Mouse (Mus musculus) mature B cell (primary cell): Measurements from ENCODE around the gene Unc5cl.

Experiments
- in situ Hi-C: fragments of 300-500 bp; cut with MboI; formaldehyde crosslinking; loops from 2 replicates; pipeline ENCODE4 v1.14.3; 2019

Gene Unc5cl

GRCm38 (mm10) chr17:48432158-48432980 is 22.3 kb upstream of the Unc5cl start, which contains the start of gene Apobec2:
Gene Apobec2 (minus strand): TSS chr17:48432930.
- in situ Hi-C loops = no loop called here

DNA sequence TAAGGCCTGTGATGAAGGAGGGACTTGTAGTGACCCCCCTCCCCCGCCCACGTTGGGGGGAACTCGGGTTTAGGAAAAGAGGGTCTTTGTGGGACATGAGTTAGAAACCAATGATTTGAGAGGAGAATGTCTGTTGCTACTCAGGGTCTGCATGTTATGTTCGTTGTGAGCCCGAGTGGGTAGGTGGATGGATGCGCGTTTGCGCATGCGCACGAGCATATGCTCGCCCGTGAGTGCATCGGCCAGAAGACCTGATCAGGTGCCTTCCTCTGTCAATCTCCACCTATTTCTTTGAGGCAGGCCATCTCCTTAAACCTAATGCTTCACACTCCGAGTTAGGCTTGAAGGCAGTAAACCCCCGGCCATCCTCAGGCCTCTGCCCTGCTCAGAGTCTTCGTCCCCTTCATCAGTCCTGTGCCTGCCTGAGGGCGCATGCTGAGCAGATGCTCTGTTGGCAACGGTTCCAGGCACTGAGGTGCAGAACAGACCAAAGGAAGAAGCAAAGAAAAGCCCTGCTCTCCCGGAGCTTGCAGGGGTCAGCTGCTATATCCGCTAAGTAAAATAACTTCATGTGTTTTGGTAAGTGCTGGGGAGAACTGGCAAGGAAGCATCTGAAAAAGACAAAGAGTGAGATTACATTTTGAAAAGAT is 21.6 kb upstream of the Unc5cl start:
- in situ Hi-C loops = no loop called here

DNA sequence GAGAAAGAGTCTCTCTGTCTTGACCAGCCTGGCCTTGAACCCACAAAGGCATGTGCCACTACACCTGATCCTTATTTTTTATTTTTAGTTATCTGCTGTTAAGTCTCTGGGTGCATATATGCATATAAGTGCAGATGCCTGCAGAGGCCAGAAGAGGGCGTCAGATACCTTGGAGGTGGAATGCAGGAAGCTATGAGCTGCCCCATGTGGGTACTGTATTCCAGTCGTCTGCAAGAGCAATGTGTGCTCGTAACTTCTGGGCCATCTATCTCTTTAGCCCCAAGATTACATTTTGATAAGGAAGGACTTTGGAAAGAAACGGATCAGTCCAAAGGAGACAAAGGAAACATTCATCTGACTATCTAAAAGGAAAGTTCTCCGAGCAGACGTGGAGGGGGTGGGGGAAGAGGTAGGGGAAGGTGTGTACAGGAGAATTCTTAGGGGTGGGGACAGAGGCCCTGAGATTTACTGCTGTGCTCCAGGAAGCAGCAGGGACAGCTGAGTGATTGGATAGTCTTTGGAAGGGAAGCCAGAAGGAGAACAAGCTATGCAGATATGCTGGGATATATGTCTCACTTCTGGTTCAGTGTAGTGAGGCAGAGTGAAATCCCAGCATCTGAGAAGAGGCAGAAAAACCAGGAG is 20.9 kb upstream of the Unc5cl start:
- in situ Hi-C loops = no loop called here

- in situ Hi-C loops = no loop called here
Measured at GRCm38 (mm10) chr17:48434479-48434878, 20.2 kb upstream of the Unc5cl start.

GRCm38 (mm10) chr17:48436487-48436886 is 18.2 kb upstream of the Unc5cl start:
- in situ Hi-C loops = no loop called here

GRCm38 (mm10) chr17:48437421-48437911 is 17.2 kb upstream of the Unc5cl start:
- in situ Hi-C loops = no loop called here

DNA sequence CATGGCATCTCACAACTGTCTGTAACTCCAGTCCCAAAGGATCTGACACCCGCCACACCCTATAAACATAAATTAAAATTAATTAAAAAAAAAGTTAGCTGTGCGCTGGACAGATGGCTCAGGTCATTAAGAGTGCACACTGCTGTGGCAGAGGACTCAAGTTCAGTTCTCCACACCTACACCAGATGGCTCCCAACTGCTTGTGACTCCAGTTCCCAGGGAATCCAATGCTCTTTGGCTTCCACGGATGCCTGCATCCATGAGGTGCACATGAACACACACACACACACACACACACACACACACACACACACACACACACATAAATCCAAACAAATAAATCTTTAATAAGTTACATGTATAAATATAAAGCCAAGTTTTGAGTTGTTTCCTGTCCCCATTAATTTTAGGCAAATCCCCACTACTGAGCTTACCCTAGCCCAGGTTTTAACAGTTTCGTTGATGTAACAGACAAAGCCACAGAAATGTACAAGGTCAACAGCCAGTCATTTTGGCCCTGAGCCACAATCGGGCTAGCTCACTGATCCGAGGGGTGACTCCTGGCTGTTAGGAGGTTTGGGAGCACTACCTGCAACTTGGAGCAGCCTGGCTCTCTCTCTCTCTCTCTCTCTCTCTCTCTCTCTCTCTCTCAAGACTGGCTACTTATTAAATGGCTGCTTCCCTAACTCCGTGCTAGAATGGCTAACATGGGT is 11.8 kb upstream of the Unc5cl start:
- in situ Hi-C loops = no loop called here

DNA sequence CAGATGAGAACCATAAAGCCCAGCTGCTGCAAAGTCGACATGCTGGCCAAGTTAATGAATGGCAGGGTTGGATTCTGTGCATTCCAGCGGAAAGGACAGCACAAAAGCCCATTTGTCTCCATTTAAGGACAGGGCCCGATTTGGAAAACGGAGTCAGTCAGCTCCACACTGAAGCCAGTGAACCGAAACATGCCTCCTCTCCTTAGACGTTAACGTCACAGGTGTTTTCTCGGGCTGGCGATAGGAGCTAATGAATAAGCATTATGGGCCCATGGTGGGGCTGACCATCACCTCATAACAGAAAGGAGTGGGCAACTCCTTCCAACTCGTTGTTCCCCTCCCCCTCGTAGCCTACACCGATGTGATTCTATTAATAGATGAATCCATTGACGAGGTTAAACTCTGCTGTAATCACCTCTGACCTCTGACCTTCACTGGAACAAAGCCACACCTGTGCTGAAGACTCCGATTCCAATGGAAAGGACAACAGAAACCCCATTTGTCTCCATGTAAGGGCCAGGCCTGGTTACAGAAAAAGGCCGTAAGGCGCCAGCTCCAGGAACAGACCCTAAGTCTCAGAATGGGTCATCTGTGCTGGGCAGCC is 11.1 kb upstream of the Unc5cl start:
- in situ Hi-C loops = no loop called here

- in situ Hi-C loops = no loop called here
Measured at GRCm38 (mm10) chr17:48447675-48448074, 7.0 kb upstream of the Unc5cl start.

DNA sequence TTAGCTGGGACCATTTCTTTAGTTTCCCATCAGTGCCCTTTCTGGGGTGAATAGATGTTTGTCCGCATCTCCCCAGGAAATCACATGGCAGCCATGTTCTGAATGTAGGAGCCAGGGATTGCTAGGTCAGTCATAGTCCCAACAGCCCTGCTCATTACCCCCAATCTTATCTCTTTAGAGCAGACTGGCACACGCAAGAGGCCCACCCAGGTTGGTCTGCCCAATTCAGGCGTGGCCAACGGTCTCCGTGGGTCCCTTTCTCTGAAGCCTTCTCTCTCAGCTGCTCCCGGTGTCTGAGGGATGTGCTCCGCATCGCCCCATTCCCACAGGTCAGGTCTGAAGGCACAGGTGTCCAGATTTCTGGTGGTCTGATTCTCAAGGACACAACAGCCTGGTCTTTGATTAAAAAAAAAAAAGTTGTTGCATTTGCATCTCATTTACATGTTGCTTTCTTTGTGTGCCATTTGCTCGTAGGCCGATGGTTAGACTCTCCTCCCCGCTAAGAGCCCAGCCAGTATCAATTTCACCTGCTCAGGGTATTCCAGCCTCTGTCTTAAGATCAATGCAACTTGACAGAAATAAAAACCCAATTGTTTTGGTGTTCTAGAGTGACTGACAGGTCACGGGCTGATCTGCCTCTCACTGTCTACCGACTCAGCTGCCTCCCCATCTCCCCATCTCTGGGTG is 3.9 kb upstream of the Unc5cl start:
- in situ Hi-C loops = no loop called here

- in situ Hi-C loops = no loop called here
Measured at GRCm38 (mm10) chr17:48451353-48451675, 3.4 kb upstream of the Unc5cl start, which contains the start of gene Tspo2. Gene Tspo2 (minus strand): TSS chr17:48451522.

GRCm38 (mm10) chr17:48451753-48452444 is 2.8 kb upstream of the Unc5cl start:
- in situ Hi-C loops = no loop called here

- in situ Hi-C loops = no loop called here
Measured at GRCm38 (mm10) chr17:48453489-48453888, 1.2 kb upstream of the Unc5cl start.

- in situ Hi-C loops = no loop called here
Measured at GRCm38 (mm10) chr17:48454190-48454589, 511 bp upstream of the Unc5cl start.

DNA sequence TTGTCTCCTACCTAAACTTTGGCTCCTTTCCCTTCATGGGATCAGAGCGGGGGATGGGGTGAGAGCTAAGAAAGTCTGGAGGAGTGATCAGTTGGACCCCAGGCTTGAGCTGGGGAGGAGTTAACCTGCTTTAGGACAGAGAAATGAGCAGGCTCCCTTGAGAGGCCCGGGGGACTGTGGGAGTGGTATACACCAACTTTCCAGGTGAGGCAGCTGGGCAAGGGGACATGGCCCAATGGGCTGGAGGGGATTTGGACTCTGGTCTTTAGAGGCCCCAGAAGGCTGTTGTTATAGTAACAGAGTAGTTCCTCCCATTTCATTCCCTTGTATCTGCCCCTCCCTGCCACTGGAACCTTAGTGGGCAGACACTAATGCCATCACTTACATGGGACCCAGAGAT is 1.3 kb downstream of the Unc5cl start:
- in situ Hi-C loops = no loop called here

GRCm38 (mm10) chr17:48457971-48458653 is 3.4 kb downstream of the Unc5cl start:
- in situ Hi-C loops = no loop called here

- in situ Hi-C loops = no loop called here
Measured at GRCm38 (mm10) chr17:48462096-48462495, 7.4 kb downstream of the Unc5cl start.

- in situ Hi-C loops = no loop called here
Measured at GRCm38 (mm10) chr17:48463391-48463790, 8.7 kb downstream of the Unc5cl start.

- in situ Hi-C loops = no loop called here
Measured at GRCm38 (mm10) chr17:48466769-48467394, 12.2 kb downstream of the Unc5cl start.
